Comparison of ENCODE assay signal across 8 mouse cellular contexts in genomic region chr1:62129186-62129585, GRCm38 (mm10).
"Had no signal": no experiment of that assay in that cellular context is flagged by ENCODE, and none has a peak within 500 bp of the region (broad histone marks: within the 10 kb centered on the region; RNA-seq: fewer than 3 reads in every experiment).

No protein-coding gene starts in this region.

- DNase-seq: liver, postnatal 0 days; lung, adult 2 months; lung, postnatal 14 days; lung, postnatal 36 days; right cerebral cortex, postnatal 14 days; thymus, adult 2 months; thymus, postnatal 25 days; thymus, postnatal 4 days had no signal
